In the genomic region with DNA sequence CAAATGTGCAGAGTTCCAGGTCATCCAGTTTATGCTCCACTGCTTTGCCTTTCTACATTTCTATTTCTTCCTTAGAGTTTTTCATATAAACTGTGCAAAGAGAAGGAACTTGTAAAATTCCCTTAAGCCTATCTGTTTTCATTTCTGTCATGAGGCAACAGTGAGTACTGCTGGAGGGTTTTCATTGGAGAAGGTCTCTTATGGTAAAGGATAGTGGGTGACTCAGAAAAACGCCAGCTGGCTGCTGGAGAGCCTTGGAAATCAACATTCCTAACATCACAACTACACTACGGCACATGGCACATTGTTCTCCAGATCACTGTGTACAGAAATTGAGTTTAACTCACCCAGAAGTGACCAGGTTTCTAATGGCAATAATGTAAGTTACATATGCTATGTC, we compare ENCODE assay signal across 4 mouse cellular contexts.
"Had no signal": no experiment of that assay in that cellular context is flagged by ENCODE, and none has a peak within 500 bp of the region (broad histone marks: within the 10 kb centered on the region; RNA-seq: fewer than 3 reads in every experiment).

No protein-coding gene starts in this region.

- DNase-seq: kidney, adult 2 months; kidney, postnatal 14 days; lung, adult 2 months; thymus, postnatal 14 days had no signal
